Mouse (Mus musculus): Measurements from ENCODE around the gene Calr4.

Gene Calr4

DNA sequence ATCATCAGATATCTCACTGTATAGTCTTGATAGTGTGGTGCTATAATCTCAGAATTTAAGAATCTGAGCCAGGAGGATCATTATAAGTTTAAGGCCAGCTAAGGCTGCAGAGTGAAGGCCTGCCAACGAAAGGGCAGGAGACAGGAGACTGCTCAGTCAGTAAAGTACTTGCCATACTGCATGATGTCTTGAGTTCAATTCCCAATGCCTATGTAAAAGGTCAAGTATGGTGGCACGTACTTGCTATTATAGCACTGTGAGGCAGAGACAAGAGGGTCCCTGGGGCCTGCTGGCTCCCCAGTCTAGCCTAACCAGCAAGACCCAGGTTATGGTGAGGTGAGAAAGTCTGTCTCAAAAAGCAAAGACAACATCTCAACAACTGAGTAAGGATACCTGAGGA, at the start of gene Calr4:
TSS of gene Calr4 (plus strand) at position 301 of the 400 bp plus-strand sequence.
- no peak for DNase-seq (ENCODE audit: low read depth, low spot score)

DNA sequence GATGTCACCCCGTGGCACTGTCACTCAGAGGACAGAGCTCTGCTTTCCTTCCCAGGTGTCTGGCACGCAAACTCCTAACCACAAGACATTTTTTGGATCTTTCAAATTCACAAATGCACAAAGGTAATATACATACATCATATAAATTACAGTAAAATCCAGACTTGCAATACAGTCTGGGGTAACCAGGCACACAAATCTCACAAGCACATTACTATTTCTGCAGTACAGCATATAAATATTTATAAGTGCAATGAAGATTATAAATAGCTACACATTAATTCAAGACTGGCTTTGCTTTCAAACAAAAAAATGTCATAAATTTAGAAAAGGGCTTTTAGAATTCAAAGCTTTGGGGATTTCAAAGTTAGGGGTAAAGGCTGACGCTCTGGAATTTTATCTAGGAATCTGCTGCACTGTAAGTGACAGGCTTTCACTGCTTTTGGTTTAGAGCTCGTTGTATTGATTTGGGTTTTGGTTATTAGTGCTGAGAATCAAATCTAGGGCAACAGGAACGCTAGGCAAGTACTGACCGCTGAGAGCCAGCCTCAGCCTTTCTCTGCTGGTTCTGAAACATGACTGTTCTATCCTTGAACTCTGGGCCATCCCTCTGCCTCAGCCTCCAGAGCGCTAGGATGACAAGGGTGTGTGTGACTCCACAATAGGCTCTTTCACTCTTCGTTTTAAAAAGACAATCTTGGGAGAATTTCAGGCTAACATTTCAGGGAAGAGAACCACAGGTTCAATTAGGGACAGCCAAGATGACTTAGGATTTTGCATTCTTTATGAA, 48.5 kb upstream of the Calr4 start:
- DNase-seq (ENCODE audit: low read depth, low spot score), result no peak

DNA sequence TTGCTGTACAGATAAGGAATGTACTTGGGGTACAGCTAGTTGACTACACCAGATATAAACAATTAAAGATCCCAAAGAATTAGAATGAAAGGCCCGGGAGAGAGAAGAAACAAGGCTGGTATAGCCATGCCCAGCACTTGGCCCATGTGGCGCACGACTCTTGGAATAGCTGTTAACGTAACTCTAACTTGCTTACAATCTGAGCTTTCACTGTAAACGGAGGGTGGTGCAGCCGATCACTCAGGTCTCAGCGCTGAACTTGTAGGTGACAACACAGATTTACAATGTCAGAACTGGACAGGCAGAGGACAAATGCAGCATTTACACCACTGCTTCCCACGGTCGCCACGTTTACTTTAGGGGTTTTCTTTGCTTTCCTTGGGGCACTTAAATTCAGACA, 42.7 kb upstream of the Calr4 start:
- no peak for DNase-seq (ENCODE audit: low read depth, low spot score)

DNA sequence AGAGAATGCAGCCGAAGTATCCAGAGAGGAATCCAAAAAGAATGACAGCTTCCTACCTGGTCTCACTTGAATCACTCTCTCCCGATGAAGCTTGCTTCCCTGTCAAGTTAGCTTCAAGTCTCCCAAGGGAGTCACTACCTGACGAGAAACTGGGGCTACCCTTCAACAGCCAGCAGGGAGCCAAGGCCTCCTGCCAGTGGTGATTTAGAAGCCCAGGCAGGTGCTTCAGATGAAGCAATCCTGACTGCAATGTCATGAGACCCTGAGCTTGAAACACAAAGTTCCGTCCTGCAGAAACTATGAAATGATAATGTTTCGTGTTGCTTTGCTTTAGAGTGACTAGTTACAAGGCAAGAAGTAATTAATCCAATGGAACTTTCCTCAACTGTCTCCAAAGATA, 40.4 kb upstream of the Calr4 start:
- DNase-seq (ENCODE audit: low read depth, low spot score), result no peak

DNA sequence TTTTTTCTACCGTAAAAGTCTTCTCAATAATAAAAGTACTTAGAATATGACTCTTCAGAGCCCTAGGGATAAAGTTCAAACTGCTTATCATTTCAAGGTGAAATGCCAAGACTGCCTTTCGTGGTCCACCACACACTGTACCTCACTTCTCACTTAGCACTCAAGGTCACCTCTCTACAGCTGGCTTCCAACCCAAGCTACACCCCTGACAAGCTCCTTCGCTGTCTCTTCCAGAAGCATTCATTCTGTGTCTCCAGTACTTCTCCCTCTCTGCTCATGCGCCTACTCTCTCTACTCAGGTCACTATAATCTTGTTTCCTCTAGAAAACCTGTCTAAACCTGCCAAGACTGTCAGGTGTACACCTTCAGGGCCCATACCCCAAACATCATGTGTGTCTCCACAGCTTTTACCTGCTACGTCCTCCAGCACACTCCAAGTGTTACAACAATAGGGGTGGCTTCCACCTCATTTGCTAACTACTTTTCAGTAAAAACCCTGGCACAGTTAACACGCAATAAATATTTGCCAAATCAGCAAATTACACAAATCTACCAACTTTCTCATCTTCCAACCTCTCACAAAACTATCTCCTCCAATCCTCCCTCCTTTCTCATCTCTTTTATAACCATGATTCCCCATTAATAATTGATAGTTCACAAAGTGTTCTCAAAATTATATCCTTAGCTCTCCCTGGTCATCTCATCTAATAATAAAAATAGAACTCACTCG, 38.2 kb upstream of the Calr4 start:
- no peak for DNase-seq (ENCODE audit: low read depth, low spot score)

DNA sequence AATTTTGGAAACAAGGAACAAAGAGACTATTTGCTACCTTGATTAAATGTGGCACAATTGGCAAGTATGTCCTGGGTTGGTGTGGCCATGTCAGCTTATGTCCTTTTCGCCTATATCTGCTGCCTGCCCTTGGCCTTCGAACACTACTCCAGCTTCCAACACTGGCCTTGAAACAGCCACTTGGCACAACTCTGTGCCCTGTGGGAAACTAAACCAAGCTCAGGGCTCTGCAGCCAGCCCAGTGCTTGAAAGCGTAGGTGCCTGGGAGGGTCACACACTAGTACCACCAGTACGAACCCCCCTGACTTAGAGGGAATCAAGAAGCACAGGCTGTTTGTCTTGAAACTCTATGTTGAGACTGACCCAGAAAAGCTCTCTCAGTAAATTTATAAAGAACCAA, 35.2 kb upstream of the Calr4 start:
- no peak for DNase-seq (ENCODE audit: low read depth, low spot score)

DNA sequence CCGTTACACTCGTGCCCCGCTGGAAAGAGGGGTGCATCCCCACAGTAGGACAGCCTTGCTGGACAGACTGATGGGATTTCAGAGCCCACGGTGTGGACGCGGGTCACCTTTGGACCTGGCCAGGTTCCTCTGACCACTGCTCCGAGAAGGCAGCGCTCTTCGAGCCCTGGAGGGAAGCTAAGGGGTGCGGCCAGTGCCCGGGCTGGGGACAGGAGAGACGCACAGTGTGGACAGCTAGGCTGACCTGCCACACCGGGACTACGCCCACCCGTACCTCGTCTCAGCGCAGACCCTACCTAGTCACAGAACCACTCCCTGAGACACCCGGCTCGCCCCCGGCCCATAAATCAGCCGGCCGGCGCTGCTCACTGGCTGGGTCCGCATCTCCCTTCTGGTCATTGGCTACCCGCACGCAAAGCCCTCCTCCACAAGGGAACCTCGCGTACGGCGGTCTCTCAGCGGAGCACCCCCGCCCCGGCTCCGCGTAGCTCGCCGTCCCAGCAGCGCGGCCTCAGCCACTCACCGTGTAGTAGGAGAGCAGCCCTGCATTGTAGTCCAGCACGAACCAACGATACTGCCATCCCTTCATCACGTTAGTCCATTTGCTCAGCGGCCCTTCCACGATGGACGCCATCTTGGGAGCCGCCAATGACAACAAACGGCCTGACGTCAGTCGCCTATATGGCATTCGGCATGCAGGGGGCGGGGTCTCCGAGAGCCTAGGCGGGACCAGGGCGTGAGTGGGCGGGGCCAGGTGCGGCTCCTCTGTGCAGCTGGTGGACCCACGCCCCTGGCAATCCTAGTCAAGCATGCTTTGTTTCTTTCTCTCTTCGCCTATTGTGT, 32.5 kb upstream of the Calr4 start, which contains the start of gene Osbpl9:
TSS of gene Osbpl9 (minus strand) at position 691 of the 843 bp plus-strand sequence.
- DNase-seq (ENCODE audit: low read depth, low spot score), result peak; percentile 99

DNA sequence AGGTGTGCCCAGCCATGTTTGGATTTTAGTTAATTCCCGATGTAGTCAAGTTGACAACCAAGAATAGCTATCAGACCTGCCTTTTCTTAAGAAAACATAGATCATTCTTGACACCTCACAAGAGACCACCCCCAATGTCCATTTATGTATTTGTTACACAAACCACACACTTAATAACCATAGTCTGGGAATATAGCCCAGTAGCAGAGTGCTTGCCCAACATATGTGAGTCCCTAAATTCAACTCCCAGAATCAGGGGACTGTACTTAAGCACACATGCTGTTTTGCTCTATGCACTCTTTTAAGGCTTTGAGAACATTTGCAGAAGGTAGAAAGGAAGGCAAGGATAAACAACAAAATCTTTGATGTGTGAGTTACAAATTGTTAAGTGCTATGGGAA, 30.4 kb upstream of the Calr4 start:
- DNase-seq (ENCODE audit: low read depth, low spot score), result no peak

DNA sequence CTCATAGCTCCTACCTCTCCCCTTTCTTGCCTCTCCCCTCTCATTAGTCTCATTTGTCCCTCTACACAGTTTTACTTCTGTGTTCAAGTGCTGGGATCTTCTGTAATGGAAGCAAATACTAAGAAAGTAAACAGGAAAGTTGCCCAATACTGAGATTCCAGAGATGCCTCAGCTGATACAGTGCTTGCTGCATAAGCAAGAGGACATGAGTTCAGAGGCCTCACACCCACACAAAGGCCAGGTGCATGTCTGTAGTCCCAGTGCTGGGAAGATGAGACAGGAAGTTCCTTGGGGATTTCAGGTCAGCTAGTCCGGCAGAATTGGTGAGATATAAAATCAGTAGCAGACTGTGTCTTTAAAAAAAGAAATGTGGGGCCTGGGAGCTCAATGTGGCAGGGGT, 29.9 kb upstream of the Calr4 start:
- DNase-seq (ENCODE audit: low read depth, low spot score), result no peak

DNA sequence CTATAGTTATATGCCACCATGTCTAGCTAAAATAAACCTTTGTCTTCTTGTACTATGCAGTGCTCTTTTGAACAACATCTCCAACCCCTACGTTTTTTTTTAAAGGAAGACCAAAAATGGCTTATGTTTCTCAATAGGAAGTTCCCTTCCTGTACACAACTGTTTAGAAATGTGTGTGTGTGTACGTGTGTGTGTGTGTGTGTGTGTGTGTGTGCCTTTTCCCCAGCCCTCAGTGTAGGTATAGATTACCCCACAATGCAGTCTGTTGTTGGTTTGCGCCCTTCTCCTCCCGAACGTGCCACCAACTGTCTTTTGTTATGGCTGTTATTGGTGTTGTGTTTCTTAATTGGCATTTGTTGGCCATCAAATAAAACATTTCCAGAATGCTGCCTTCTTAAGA, 26.8 kb upstream of the Calr4 start:
- no peak for DNase-seq (ENCODE audit: low read depth, low spot score)

DNA sequence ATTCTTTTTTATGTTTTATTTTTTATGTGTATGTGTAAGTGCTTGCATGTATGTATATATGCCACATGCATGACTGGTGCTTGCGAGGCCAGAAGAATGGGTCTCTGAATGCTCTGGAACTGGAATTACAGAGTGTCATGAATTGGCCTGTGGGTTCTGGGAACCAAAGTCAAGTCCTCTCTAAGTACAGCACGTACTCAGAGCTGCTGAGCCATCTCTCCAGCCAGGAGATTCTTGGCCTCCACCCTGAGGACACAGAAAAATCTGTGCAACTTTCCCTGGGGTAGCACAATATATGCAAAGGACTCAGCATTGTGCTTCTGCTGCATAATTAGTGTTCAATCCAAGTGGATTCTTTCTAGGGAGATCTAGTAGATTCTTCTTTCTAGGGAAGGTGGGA, 24.0 kb upstream of the Calr4 start:
- DNase-seq (ENCODE audit: low read depth, low spot score), result no peak

DNA sequence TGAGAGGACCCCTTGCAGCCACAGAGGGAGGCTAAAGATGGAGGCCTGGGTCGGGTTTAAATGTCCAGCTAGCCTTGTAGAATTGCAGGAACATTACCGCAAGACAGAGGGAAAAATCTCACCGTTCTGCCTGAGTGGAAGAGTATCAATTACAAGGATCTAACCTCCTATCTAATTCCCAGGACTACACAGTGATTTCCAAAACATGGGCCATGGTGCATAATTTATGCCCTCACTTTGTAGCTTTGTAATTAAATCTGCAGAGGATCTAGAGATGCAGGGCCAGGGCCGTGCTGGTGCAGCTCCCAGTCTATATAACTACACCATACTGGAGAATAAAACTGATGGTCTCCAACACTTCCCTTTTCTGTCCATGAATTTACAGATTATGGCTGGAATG, 23.4 kb upstream of the Calr4 start:
- DNase-seq (ENCODE audit: low read depth, low spot score), result no peak

DNA sequence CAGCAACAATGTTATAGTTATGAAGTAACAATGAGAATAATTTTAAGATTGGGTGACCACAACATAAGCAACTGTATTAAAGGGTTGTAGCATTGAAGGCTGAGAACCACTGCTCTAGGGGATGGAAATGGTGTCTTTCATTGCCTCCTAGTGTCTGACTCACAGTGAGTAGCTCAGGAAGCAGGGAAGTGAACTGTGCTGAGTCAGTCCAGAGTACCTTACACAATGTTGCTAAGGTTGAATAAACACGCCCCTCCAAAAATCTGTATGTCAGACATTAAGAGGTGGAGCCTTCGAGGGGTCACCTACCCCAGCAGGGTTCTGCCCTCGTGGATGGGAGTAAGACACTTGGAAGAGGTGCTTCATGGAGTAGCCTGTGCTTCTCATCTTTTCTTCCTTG, 20.3 kb upstream of the Calr4 start:
- DNase-seq (ENCODE audit: low read depth, low spot score), result no peak

DNA sequence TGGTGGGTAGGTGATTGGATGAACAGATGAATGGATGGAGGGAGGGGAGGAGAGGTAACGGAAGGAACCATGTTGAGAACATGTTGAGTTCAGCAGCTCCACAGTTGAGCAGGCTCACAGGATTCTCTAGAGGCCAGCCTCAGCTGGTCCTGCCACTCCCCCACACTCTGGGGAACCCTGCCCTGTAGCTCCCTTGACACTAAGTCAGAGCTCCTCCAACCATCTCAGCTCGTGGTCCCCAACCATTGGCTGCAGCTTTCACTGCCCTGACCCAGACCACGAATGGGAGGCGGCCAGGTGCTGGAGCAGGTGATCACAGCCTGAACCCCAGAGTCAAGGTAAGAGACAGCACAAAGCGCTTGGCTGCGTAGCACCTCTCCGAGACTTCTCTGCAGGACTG, 16.3 kb upstream of the Calr4 start:
- no peak for DNase-seq (ENCODE audit: low read depth, low spot score)

DNA sequence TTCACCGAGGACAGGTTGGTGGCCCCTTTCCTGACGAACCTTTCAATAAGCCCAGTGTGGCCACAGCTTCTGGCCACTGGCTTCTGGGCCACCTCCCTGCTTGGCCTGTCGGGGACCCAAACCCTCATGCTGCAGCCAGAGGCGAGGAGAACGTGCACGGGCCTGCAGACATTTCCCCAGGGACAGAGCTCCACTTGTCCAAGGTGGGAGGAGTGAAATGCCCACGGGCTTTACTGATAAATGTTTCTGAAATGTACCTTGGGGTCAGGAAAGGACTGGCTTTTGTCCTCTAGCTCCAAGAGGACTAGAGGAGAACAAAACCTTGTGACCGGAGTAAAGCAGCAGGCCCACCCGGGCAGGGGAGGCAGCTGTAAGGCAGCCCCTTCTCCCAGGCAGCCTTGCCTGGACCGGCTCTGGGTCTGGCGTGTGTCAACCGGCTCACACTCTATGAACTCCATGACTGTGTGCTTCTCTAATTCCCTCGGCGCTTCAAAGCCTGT, 13.8 kb upstream of the Calr4 start:
- DNase-seq (ENCODE audit: low read depth, low spot score), result no peak

DNA sequence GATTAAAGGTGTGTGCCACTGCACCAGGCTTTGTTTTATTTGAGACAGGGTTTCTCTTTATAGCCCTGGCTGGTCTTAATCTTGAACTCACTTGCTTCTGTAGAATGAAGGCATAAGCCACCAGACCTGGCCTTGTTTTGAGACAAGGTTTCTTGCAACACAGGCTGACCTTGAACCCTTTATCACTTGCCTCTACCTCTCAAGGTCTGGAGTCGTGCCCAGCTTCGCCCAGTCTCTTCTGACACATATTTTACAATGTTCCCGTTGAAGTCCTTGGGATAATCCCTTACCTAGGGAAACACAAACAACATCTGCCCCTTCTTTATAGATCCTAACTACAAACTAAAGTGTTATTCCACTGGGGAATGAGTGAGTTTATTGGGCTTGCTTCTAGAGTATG, 12.3 kb upstream of the Calr4 start:
- no peak for DNase-seq (ENCODE audit: low read depth, low spot score)

DNA sequence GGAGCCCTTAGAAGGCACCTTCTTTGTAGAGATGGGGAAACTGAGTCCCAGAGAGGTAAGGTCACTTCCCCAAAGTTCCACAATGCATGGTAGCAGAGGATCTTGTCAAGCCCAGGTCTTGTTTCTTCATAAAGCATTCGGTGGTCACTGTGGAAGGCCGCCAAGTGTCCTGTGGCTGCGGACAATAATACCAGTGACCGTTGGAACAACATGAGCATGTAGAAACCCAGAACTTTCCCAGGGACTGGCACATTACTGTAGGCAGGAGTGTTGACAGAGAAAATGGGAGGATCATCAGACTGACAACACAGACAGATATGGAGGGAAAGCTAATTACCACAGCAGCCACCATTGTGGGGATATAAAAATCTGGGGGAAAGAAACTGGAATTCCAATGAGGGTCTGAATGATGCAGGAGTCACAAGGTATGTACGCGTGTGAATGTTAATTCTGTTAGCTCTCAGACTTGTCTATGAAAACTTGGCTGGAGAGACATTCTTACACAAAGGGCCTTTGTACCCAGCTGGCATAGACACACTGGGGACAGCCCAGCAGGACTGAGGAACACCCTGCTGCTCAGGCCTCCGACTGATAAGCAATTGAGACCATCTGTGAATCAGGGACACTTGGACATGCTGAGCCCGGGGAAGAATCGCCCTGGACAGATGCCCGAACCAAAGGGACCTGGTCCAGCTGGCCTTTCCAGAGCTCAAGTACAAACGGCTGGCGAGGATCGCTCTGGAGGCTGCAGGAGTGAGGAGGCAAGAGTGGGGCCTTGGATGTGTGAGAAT, 9.3 kb upstream of the Calr4 start:
- DNase-seq (ENCODE audit: low read depth, low spot score), result no peak

DNA sequence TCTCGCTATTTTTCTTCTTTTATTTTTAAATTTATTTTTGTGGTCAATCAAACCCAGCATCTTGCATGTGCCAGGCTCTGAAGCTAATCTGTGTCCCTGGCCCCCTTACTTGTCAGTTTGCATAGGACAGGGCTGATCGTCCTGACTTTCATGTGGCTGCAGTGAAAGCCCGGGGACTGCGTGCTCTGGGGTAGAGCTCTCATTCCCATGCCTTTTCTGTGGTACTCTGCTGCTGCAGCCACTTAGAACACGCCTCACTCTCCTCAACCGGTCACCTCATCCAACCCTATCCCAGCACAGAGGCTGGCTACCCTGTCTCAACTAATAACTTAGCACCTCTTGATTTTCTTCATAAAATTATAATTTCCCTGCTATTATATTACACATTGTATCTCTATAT, 8.7 kb upstream of the Calr4 start:
- DNase-seq (ENCODE audit: low read depth, low spot score), result no peak

DNA sequence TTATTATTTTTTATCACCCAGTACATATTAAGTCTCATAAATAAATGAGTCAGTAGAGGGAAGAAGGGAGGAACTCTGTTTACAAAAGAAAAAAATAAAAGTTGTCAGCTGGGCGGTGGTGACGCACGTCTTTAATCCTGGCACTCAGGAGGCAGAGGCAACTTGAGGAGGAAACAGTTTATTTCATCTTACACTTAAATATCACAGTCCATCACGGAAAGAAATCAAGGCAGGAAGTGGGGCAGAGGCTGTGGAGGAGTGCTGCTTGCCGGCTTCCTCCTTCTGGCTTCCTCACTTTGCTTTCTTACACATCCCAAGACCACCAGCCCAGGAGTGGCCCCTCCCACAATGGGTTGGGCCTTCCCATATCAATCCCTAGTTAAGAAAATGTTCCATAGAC, 8.2 kb upstream of the Calr4 start:
- no peak for DNase-seq (ENCODE audit: low read depth, low spot score)

DNA sequence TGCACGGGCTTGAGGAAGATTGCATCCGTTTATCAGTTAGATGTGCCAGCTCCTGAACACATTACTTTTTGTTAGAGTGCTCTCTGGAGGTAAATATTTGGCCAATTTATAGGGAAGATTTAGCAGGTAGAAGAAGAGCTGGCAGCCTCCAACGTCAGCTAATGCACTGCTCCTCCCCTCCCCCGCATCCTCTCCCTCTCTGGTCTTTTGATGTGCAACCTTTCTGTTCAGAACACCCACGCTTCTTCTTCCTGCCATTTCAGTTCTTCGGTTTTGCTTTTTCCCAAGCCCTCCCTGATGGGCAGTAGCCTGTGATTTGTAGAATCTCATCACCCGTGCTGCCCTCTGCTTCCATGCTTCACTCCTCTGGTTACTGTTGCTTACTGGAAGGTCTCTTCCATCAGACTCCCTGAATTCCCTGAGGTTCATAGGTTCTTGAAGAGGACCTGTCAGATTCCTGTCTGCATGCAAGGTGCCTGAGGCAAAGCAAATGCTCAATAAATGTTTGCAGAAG, 4.5 kb upstream of the Calr4 start:
- DNase-seq (ENCODE audit: low read depth, low spot score), result no peak

DNA sequence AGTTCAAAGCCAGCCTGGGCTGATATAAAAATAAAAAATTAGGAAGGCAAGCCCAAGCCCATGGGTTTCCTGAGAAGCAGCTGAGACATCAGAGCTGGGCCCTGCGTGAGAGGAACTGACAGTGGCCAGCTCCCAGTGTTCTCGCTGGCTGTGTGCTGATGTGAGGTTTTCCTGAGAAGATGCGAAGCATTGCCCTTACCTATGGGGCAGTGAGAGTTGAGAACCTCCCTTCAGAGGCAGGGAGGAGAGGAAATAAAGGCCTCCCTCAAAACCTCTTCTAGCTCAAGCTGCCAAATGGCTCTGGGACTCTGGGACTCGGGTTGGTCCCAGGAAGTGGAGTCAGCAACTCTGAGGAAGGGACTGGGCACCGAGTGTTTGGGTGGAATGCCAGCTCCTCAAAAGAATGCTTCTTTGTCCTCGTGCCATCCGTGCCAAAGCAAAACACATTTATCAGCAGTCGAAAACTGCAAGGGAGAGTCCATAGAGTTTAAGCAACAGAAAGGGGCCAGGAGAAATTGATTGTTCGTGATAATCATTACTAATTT, 593 bp downstream of the Calr4 start:
- no peak for DNase-seq (ENCODE audit: low read depth, low spot score)

Measured in A20 (cell line).